Mouse (Mus musculus) heart, embryonic 13.5 days (tissue): ENCODE results near the gene Itpr1. TPM values are rescaled to one million over a fixed set of nuclear protein-coding genes. Genes with fewer than 3 reads are reported as not detected.
A peak's percentile ranks its signal among the peaks of the same experiment; 100 is the strongest.

Source experiments
- ATAC-seq: fragments of 200-750 bp; cut with Nextera tagmentation; 2 replicates; pipeline ENCODE4 v1.8.0; 2017; ENCODE audit warnings: moderate TSS enrichment; ENCODE audit not compliant: insufficient number of reproducible peaks, low FRiP score, low TSS enrichment; ENCODE audit errors: extremely low read depth
- H3K27ac ChIP-seq: fragments of 300-500 bp; sonication (generic); replicated peaks from 2 replicates; pipeline ENCODE4 v1.5.1; 2015; ENCODE audit warnings: moderate library complexity, mild to moderate bottlenecking, inconsistent platforms
- H3K27me3 ChIP-seq: fragments of 300-500 bp; sonication (generic); replicated peaks from 2 replicates; pipeline ENCODE4 v1.6.1; 2015; ENCODE audit warnings: mild to moderate bottlenecking, inconsistent platforms
- H3K36me3 ChIP-seq: fragments of 300-500 bp; sonication (generic); 2 replicates; pipeline ENCODE4 v1.6.1; 2015; ENCODE audit warnings: mild to moderate bottlenecking, inconsistent platforms
- H3K4me1 ChIP-seq: fragments of 300-500 bp; sonication (generic); 2 replicates; pipeline ENCODE4 v1.6.1; 2015; ENCODE audit warnings: inconsistent platforms
- H3K4me2 ChIP-seq: fragments of 300-500 bp; sonication (generic); 2 replicates; pipeline ENCODE4 v1.6.1; 2015; ENCODE audit warnings: inconsistent platforms, mild to moderate bottlenecking, moderate library complexity
- H3K4me3 ChIP-seq: fragments of 300-500 bp; sonication (generic); 2 replicates; pipeline ENCODE4 v1.5.1; 2015; ENCODE audit warnings: moderate library complexity, mild to moderate bottlenecking, inconsistent platforms
- H3K9ac ChIP-seq: fragments of 300-500 bp; sonication (generic); 2 replicates; pipeline ENCODE4 v1.6.1; 2015; ENCODE audit warnings: inconsistent platforms, mild to moderate bottlenecking, moderate library complexity
- H3K9me3 ChIP-seq: fragments of 300-500 bp; sonication (generic); 2 replicates; pipeline ENCODE4 v1.6.1; 2016; ENCODE audit warnings: inconsistent platforms
- WGBS: fragments of 180-500 bp; shearing (Covaris S2); methylation state at CpG from one replicate; pipeline ENCODE4 v1.1.7; 2015; ENCODE audit warnings: mixed read lengths; 5-methylcytosine and 5-hydroxymethylcytosine counted together
- polyA plus RNA-seq: library from polyadenylated mRNA; unstranded; fragments of >200 nt; fragmentation: Nextera tagmentation; extraction: Ambion mirVana; gene quantifications from 2 replicates; pipeline ENCODE4 v1.2.1, GENCODE M21; 2015

Gene Itpr1
- polyA plus RNA-seq, 1 experiment from 2014 or later = 12.1 TPM

- H3K4me2 ChIP-seq = no peak overlapping the region
- no peaks in the 10 kb centered on the region for H3K27me3 ChIP-seq
- H3K36me3 ChIP-seq = peaks cover 60% of the 10 kb centered on the region
- WGBS = 90% methylated on average over 1 of the region's 1 CpGs
- H3K9ac ChIP-seq = no peak overlapping the region
- no peak for ATAC-seq
- H3K4me1 ChIP-seq = peaks cover 18% of the 10 kb centered on the region
- H3K9me3 ChIP-seq = no peaks in the 10 kb centered on the region
- H3K27ac ChIP-seq = no peak overlapping the region
- H3K4me3 ChIP-seq = no peak overlapping the region
Observed at GRCm38 (mm10) chr6:108517986-108518385, 305.1 kb downstream of the Itpr1 start.

- peaks cover 66% of the 10 kb centered on the region for H3K36me3 ChIP-seq
Observed at GRCm38 (mm10) chr6:108518552-108518951, 305.7 kb downstream of the Itpr1 start.

GRCm38 (mm10) chr6:108519327-108519726, 306.4 kb downstream of the Itpr1 start:
- peaks cover 18% of the 10 kb centered on the region for H3K4me1 ChIP-seq
- H3K4me2 ChIP-seq = no peak overlapping the region
- H3K9me3 ChIP-seq = no peaks in the 10 kb centered on the region
- peaks cover 74% of the 10 kb centered on the region for H3K36me3 ChIP-seq
- H3K4me3 ChIP-seq = no peak overlapping the region
- WGBS = 92% methylated on average over 9 of the region's 9 CpGs
- H3K27ac ChIP-seq = no peak overlapping the region
- no peak for ATAC-seq
- H3K27me3 ChIP-seq = no peaks in the 10 kb centered on the region
- no peak overlapping the region for H3K9ac ChIP-seq

More at GRCm38 (mm10) chr6:108518552-108518951, 305.7 kb downstream of the Itpr1 start:
- 63% methylated on average over 14 of the region's 14 CpGs for WGBS
- Histone ChIP-seq H3K4me1 (peaks cover 18% of the 10 kb centered on the region), H3K4me3 (no peak overlapping the region), H3K9me3 (no peaks in the 10 kb centered on the region), H3K27me3 (no peaks in the 10 kb centered on the region), H3K27ac (no peak overlapping the region), H3K4me2 (no peak overlapping the region), H3K9ac (no peak overlapping the region)
- ATAC-seq = no peak

GRCm38 (mm10) chr6:108523956-108524616, 311.2 kb downstream of the Itpr1 start:
- ATAC-seq = no peak
- Histone ChIP-seq H3K27ac (0 out of 2 replicates have a peak overlapping the region, but pooled peaks have one; percentile 18), H3K27me3 (no peaks in the 10 kb centered on the region), H3K4me3 (no peak overlapping the region), H3K9ac (no peak overlapping the region), H3K9me3 (no peaks in the 10 kb centered on the region), H3K4me2 (no peak overlapping the region), H3K36me3 (peaks cover 77% of the 10 kb centered on the region), H3K4me1 (peaks cover 16% of the 10 kb centered on the region)
- 77% methylated on average over 16 of the region's 16 CpGs for WGBS

- H3K9ac ChIP-seq = no peak overlapping the region
- no peak for ATAC-seq
- peaks cover 16% of the 10 kb centered on the region for H3K4me1 ChIP-seq
- no peaks in the 10 kb centered on the region for H3K9me3 ChIP-seq
- H3K27me3 ChIP-seq = no peaks in the 10 kb centered on the region
- WGBS = 85% methylated on average over 10 of the region's 10 CpGs
- H3K36me3 ChIP-seq = peaks cover 72% of the 10 kb centered on the region
- no peak overlapping the region for H3K4me3 ChIP-seq
- H3K27ac ChIP-seq = no peak overlapping the region
- H3K4me2 ChIP-seq = no peak overlapping the region
Observed at GRCm38 (mm10) chr6:108524617-108525010, 311.7 kb downstream of the Itpr1 start.

- Histone ChIP-seq H3K4me2 (no peak overlapping the region), H3K27me3 (no peaks in the 10 kb centered on the region), H3K9me3 (no peaks in the 10 kb centered on the region), H3K36me3 (peaks cover 49% of the 10 kb centered on the region), H3K27ac (peak overlapping the region; percentile 16; the same call in 1 of the 2 replicates), H3K4me1 (peaks cover 36% of the 10 kb centered on the region), H3K9ac (no peak overlapping the region; the same call in 1 of the 2 replicates), H3K4me3 (no peak overlapping the region)
- no peak for ATAC-seq
- WGBS = 64% methylated on average over 3 of the region's 3 CpGs
Observed at GRCm38 (mm10) chr6:108527560-108527959, 314.7 kb downstream of the Itpr1 start.

GRCm38 (mm10) chr6:108527993-108528392, 315.1 kb downstream of the Itpr1 start:
- Histone ChIP-seq H3K9ac (peak overlapping the region; percentile 12; the same call in 1 of the 2 replicates), H3K27ac (peak overlapping the region; percentile 16), H3K4me1 (peaks cover 41% of the 10 kb centered on the region), H3K27me3 (no peaks in the 10 kb centered on the region), H3K36me3 (peaks cover 45% of the 10 kb centered on the region), H3K9me3 (no peaks in the 10 kb centered on the region), H3K4me2 (no peak overlapping the region), H3K4me3 (no peak overlapping the region)
- peak; percentile 49; the same call in 1 of the 2 replicates for ATAC-seq

- 90% methylated on average over 3 of the region's 3 CpGs for WGBS
- Histone ChIP-seq H3K4me2 (no peak overlapping the region), H3K27me3 (no peaks in the 10 kb centered on the region), H3K9me3 (no peaks in the 10 kb centered on the region), H3K9ac (no peak overlapping the region), H3K4me3 (no peak overlapping the region), H3K27ac (no peak overlapping the region), H3K4me1 (peaks cover 43% of the 10 kb centered on the region), H3K36me3 (peaks cover 34% of the 10 kb centered on the region)
- peak; percentile 48; the same call in 1 of the 2 replicates for ATAC-seq
Observed at GRCm38 (mm10) chr6:108529150-108529549, 316.3 kb downstream of the Itpr1 start.

GRCm38 (mm10) chr6:108530781-108531323, 318.0 kb downstream of the Itpr1 start:
- no peaks in the 10 kb centered on the region for H3K9me3 ChIP-seq
- peaks cover 54% of the 10 kb centered on the region for H3K4me1 ChIP-seq
- 61% methylated on average over 6 of the region's 6 CpGs for WGBS
- no peak overlapping the region for H3K4me3 ChIP-seq
- no peak for ATAC-seq
- H3K27me3 ChIP-seq = no peaks in the 10 kb centered on the region
- H3K27ac ChIP-seq = peak overlapping the region; percentile 66; the same call in 1 of the 2 replicates
- no peak overlapping the region for H3K4me2 ChIP-seq
- H3K36me3 ChIP-seq = peaks cover 32% of the 10 kb centered on the region
- no peak overlapping the region for H3K9ac ChIP-seq

GRCm38 (mm10) chr6:108531324-108532311, 318.7 kb downstream of the Itpr1 start:
- ATAC-seq = no peak
- Histone ChIP-seq H3K36me3 (peaks cover 24% of the 10 kb centered on the region), H3K9me3 (no peaks in the 10 kb centered on the region), H3K9ac (peak overlapping the region; percentile 20; the same call in 1 of the 2 replicates), H3K27ac (peak overlapping the region; percentile 66), H3K4me1 (peaks cover 59% of the 10 kb centered on the region), H3K4me2 (0 out of 2 replicates have a peak overlapping the region, but pooled peaks have one; percentile 4), H3K4me3 (no peak overlapping the region), H3K27me3 (no peaks in the 10 kb centered on the region)
- WGBS = 30% methylated on average over 12 of the region's 12 CpGs
